Mouse (Mus musculus): Measurements from ENCODE around the gene Tgds.

DNA sequence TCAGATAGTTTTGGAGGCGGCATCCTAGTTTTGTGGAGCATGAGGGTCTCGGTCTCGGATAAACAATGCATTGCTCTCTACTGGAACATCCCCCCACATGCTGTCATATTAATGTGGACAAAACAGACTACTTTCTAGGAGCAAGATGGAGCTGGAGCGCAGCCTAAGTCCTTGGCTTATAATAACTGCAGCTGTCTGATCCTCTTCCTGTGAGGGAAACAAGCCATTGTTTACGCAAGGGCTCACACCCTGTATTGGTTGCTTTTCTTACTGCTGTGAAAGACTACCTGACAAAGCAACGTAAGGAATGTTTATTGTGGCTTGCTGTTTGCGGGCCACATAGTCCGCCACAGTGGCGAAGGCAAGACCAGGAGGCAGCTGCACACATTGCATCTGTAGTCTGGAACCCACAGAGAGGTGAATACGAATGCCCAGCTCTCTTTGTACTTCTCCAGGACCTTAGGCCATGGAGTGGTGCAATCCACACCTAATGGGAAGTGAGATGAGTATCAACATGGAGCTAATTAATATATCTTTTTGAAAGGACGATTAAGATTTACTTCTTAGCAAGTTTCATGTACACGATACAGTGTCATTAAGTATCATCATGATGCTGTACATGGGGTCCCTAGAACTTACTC lies 63.0 kb downstream of the Tgds start:
- TF ChIP-seq CTCF (IDR thresholded peaks at IDR 0.05; ENCODE audit: extremely low read depth, insufficient read depth, low read length), result no peak
- no peak for TF ChIP-seq POLR2A (IDR thresholded peaks at IDR 0.05; ENCODE audit: extremely low read depth, insufficient read depth, low read length)
